Mouse (Mus musculus) liver, embryonic 15.5 days (tissue): ENCODE data around the gene Npw. TPM values are rescaled to one million over a fixed set of nuclear protein-coding genes. Genes with fewer than 3 reads are reported as not detected.
"Not testable (repeated sequence)": the region's sequence is repeated elsewhere in the genome, so short reads cannot be mapped to it uniquely, and the experiment has no call there.

ENCODE experiments used
- ATAC-seq: fragments of 200-750 bp; cut with Nextera tagmentation; 2 replicates; pipeline ENCODE4 v1.8.0; 2017; ENCODE audit warnings: moderate number of reproducible peaks, mild to moderate bottlenecking, moderate library complexity; ENCODE audit not compliant: insufficient read depth
- H3K27ac ChIP-seq: fragments of 300-500 bp; sonication (generic); replicated peaks from 2 replicates; pipeline ENCODE4 v1.5.1; 2015; ENCODE audit warnings: mild to moderate bottlenecking, inconsistent platforms
- H3K27me3 ChIP-seq: fragments of 300-500 bp; sonication (generic); 2 replicates; pipeline ENCODE4 v1.6.1; 2015; ENCODE audit warnings: mild to moderate bottlenecking, inconsistent platforms
- H3K36me3 ChIP-seq: fragments of 300-500 bp; sonication (generic); replicated peaks from 2 replicates; pipeline ENCODE4 v1.6.1; 2015; ENCODE audit warnings: moderate library complexity, mild to moderate bottlenecking, inconsistent platforms
- H3K4me1 ChIP-seq: fragments of 300-500 bp; sonication (generic); replicated peaks from 2 replicates; pipeline ENCODE4 v1.6.1; 2015; ENCODE audit warnings: inconsistent platforms
- H3K4me2 ChIP-seq: fragments of 300-500 bp; sonication (generic); 2 replicates; pipeline ENCODE4 v1.6.1; 2015; ENCODE audit warnings: moderate library complexity, mild to moderate bottlenecking, inconsistent platforms
- H3K4me3 ChIP-seq: fragments of 300-500 bp; sonication (generic); replicated peaks from 2 replicates; pipeline ENCODE4 v1.5.1; 2015; ENCODE audit warnings: mild to moderate bottlenecking, inconsistent platforms
- H3K9ac ChIP-seq: fragments of 300-500 bp; sonication (generic); 2 replicates; pipeline ENCODE4 v1.6.1; 2015; ENCODE audit warnings: moderate library complexity, mild to moderate bottlenecking, inconsistent platforms
- H3K9me3 ChIP-seq: fragments of 300-500 bp; sonication (generic); replicated peaks from 2 replicates; pipeline ENCODE4 v1.6.1; 2016; ENCODE audit warnings: inconsistent platforms
- WGBS: fragments of 180-500 bp; shearing (Covaris S2); methylation state at CpG from one replicate; pipeline ENCODE4 v1.1.7; 2015; ENCODE audit warnings: mixed read lengths; ENCODE audit not compliant: insufficient replicate concordance; 5-methylcytosine and 5-hydroxymethylcytosine counted together
- polyA plus RNA-seq: library from polyadenylated mRNA; unstranded; fragments of >200 nt; fragmentation: Nextera tagmentation; extraction: Ambion mirVana; gene quantifications from 2 replicates; pipeline ENCODE4 v1.2.1, GENCODE M21; 2015

The Npw gene
- polyA plus RNA-seq, 1 experiment from 2014 or later = 0.30 TPM

DNA sequence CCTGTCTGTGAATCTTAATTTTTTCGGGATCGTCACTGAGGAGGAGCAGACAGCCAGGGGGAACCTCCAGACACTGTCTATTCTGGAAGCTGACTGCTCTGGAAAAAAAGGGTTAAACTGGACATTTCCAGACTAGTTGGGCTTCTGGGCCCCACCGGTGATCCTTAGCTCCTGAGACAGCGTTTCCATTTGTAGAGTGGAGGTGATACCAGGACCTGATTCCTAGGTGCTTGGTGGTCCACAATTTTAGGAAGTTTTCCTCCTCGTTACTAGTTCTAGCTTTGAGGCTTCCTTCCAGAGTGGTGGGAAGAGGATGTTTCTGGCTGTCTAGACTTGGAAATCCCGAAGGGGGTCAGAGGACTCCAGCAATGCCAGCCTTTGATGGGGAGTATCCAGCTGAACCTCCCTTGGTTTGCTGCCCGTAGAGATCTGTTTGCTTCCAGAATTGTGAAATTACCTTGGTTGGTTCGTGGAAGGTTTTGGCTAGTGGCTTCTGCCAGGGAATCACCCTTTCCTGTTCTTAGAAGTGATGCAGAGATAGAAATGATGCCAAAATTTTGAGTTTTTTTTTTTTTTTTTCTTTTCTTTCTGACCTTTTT is 12.1 kb upstream of the Npw start:
- WGBS = 2% methylated on average over 8 of the region's 8 CpGs
- ATAC-seq = no peak
- Histone ChIP-seq H3K4me1 (peaks cover 66% of the 10 kb centered on the region), H3K36me3 (0 out of 2 replicates have a peak, but pooled peaks cover 3% of the 10 kb centered on the region), H3K9ac (peak overlapping the region; percentile 94), H3K4me2 (peak overlapping the region; percentile 89), H3K27me3 (0 out of 2 replicates have a peak, but pooled peaks cover 5% of the 10 kb centered on the region), H3K9me3 (no peaks in the 10 kb centered on the region), H3K27ac (peak overlapping the region; percentile 88), H3K4me3 (peak overlapping the region; percentile 92)

DNA sequence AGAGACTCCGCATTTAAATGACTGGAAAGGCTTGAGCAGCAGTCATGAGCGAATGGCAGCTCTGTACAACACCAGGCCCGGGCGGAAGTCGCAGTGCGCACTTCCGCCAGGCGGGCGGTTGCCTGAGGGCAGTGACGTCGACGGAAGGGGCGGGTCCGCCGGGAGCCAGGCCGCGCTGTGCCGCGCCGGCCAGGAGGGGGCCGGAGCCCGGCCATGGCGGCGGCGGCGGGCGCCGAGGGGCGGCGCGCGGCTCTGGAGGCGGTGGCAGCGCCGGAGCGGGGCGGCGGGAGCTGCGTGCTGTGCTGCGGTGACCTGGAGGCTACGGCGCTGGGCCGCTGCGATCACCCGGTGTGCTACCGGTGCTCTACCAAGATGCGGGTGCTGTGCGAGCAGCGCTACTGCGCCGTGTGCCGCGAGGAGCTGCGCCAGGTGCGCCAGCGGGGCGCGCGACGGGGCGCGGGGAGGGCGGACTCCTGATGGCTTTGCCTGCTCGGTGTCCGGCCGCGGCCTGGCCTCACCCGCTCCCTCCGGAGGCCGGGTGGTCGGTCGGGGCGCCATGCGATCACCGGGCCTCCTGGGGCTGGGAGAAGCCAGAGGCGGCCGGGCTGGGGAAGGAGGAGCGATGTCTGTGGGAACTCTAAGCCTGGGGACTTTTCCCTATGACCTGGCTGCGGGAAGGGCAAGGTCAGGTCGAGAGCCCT is 11.4 kb upstream of the Npw start, which contains the start of gene Zfp598:
Zfp598 (plus strand) TSS at position 143 of the 701 bp plus-strand sequence.
- WGBS = under 1% methylated on average over 79 of the region's 80 CpGs
- Histone ChIP-seq H3K9me3 (no peaks in the 10 kb centered on the region), H3K9ac (peak within 1 kb of the TSS; percentile 94), H3K27me3 (peaks cover 5% of the 10 kb centered on the region; the same call in 1 of the 2 replicates), H3K4me1 (peaks cover 64% of the 10 kb centered on the region), H3K36me3 (0 out of 2 replicates have a peak, but pooled peaks cover 3% of the 10 kb centered on the region), H3K4me2 (peak within 1 kb of the TSS; percentile 89), H3K27ac (peak within 1 kb of the TSS; percentile 88), H3K4me3 (peak within 1 kb of the TSS; percentile 92)
- peak; percentile 95 for ATAC-seq

DNA sequence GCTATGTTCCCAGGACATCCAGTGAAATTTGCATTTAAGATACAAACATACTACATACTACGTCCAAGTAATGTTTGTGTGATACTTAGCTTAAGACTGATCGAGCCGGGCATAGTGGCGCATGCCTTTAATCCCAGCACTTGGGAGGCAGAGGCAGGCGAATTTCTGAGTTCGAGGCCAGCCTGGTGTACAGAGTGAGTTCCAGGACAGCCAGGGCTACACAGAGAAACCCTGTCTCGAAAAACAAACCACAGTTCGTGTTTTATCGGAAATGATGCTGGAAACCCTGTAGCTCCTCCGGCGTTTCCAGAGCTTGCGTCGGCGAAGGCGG is 10.9 kb upstream of the Npw start:
- not testable (repeated sequence) for ATAC-seq, H3K9me3 ChIP-seq, H3K36me3 ChIP-seq, H3K27me3 ChIP-seq
- H3K27ac ChIP-seq = peak overlapping the region; percentile 88
- 5% methylated on average over 15 of the region's 15 CpGs for WGBS
- H3K4me3 ChIP-seq = peak overlapping the region; percentile 92
- 0 out of 2 replicates have a peak overlapping the region, but pooled peaks have one; percentile 94 for H3K9ac ChIP-seq
- peaks cover 59% of the 10 kb centered on the region for H3K4me1 ChIP-seq
- peak overlapping the region; percentile 89 for H3K4me2 ChIP-seq

DNA sequence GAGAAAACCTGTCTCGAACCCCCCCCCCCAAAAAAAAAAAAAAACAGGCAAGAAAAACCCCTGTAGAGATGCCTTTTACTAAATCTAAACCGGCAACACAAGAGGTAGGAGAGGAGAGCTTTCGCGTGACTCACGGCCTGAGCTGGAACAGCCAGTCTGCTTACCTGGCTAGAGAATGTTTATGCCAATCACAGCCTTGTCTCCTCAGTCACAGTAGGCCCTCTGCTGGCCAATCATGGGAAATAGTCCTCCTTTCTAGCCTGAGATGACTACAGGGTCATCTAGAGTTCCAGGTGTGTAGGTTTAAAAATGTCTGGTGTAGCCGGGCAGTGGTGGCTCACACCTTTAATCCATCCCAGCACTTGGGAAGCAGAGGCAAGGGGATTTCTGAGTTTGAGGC is 9.2 kb upstream of the Npw start:
- WGBS = 17% methylated on average over 6 of the region's 6 CpGs
- H3K36me3 ChIP-seq = no peaks in the 10 kb centered on the region
- peaks cover 5% of the 10 kb centered on the region; the same call in 1 of the 2 replicates for H3K27me3 ChIP-seq
- H3K9ac ChIP-seq = no peak overlapping the region
- no peak overlapping the region for H3K27ac ChIP-seq
- H3K4me2 ChIP-seq = no peak overlapping the region
- no peaks in the 10 kb centered on the region for H3K9me3 ChIP-seq
- H3K4me3 ChIP-seq = no peak overlapping the region
- peaks cover 44% of the 10 kb centered on the region for H3K4me1 ChIP-seq
- no peak for ATAC-seq

DNA sequence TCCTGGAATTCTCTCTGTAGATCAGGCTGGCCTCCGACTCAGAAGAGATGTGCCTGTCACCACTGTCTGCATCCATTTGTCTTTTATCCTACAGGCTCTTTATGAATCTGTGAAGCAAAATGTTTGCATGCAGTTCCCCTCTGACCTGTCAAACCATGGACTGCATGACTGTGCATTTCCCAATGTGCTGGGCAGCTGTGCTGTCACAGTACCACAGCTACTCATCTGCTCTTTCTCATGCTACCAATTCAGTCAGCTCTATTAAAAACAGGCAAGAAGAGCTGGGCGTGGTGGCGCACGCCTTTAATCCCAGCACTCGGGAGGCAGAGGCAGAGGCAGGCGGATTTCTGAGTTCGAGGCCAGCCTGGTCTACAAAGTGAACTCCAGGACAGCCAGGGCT is 8.8 kb upstream of the Npw start:
- H3K9me3 ChIP-seq, H3K4me2 ChIP-seq, H3K4me3 ChIP-seq, H3K27ac ChIP-seq, ATAC-seq, H3K36me3 ChIP-seq, H3K27me3 ChIP-seq, H3K9ac ChIP-seq: not testable (repeated sequence)
- WGBS = 55% methylated on average over 7 of the region's 7 CpGs
- peaks cover 40% of the 10 kb centered on the region for H3K4me1 ChIP-seq

DNA sequence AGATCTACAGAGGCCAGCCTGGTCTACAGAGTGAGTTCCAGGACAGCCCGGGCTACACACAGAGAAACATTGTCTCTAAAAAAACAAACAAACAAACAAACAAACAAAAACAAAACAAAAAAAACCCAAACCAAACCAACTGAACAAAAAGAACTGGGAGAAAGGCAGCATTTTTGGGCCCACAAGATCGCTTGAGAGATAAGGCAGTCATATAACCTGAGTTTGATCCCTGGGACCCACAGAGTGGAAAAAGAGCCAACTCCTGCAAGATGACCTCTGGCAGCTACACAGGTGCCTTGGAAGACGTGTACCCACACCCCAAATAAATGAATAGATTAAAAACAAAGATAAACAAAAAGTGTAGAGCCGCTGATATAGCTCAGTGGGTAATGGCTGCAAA is 3.3 kb downstream of the Npw start:
- Histone ChIP-seq H3K4me1 (peaks cover 26% of the 10 kb centered on the region), H3K9me3 (no peaks in the 10 kb centered on the region), H3K4me2 (no peak overlapping the region), H3K4me3 (no peak overlapping the region), H3K27ac (no peak overlapping the region), H3K9ac (no peak overlapping the region), H3K27me3 (peaks cover 81% of the 10 kb centered on the region), H3K36me3 (no peaks in the 10 kb centered on the region)
- ATAC-seq = no peak
- 60% methylated on average over 4 of the region's 4 CpGs for WGBS

DNA sequence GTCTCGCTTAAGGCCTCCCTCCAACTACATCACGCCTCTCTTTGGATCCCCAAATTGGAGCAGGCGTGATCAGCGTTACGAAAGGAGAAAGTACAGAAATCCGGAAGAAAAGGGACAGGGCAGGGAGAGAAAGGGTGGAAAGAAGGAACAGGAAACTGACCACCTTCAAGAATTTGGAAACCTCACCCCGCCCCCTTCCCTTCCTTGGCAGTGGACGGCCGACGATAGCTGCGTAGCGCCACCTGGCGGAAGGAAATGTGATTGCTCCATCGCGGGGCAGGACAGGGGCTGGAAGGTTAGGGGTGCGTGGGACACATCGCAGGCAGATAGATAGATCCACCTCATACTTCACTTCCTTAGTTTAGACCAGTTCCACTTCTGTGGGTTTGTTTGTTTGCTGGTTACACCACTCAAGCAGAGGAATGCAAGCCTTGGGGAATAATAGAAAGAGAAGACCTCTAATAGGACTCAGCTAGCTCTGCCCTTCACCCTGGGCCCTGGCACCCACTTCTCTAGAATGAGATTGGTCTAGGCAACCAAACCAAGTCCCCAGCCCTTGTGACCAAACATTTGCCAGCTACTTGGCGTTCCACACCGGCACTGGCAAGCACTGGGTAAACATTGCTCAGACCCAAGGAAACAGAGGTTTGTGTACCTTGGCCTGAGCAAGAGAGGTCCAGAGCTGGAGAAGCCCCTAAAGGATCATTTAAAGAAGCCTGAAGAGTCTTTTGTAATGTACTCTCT is 4.1 kb downstream of the Npw start:
- Histone ChIP-seq H3K4me1 (peaks cover 32% of the 10 kb centered on the region), H3K4me2 (peak overlapping the region; percentile 57), H3K27me3 (peaks cover 81% of the 10 kb centered on the region), H3K27ac (no peak overlapping the region), H3K4me3 (no peak overlapping the region; the same call in 1 of the 2 replicates), H3K9ac (no peak overlapping the region), H3K36me3 (no peaks in the 10 kb centered on the region), H3K9me3 (no peaks in the 10 kb centered on the region)
- 0 out of 2 replicates have a peak, but pooled peaks have one; percentile 24 for ATAC-seq
- 6% methylated on average over 19 of the region's 19 CpGs for WGBS

DNA sequence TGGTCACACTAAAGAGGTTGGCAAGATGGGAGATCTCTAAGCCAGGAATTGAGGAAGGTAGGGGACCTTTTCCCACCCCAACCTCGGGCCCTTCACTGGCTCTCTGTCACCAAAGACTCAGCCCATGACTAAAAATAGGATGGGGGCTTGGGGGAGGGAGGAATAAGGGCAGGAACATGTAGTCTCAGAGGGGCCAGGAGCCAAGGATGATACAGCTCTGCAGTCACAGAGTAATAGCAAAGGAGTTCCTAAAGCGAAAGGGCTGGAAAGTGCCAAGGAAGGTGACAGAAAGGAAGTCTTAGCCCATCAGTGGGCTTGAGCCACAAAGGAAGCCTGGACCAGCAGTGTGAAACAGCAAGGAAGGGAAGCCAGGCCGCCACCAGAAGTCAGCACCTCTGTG is 6.4 kb downstream of the Npw start:
- no peaks in the 10 kb centered on the region for H3K36me3 ChIP-seq
- no peak overlapping the region for H3K4me3 ChIP-seq
- H3K4me2 ChIP-seq = no peak overlapping the region
- H3K4me1 ChIP-seq = peaks cover 30% of the 10 kb centered on the region
- no peak overlapping the region for H3K9ac ChIP-seq
- 38% methylated on average over 3 of the region's 3 CpGs for WGBS
- H3K27me3 ChIP-seq = peaks cover 77% of the 10 kb centered on the region
- ATAC-seq = no peak
- H3K27ac ChIP-seq = no peak overlapping the region
- H3K9me3 ChIP-seq = no peaks in the 10 kb centered on the region

DNA sequence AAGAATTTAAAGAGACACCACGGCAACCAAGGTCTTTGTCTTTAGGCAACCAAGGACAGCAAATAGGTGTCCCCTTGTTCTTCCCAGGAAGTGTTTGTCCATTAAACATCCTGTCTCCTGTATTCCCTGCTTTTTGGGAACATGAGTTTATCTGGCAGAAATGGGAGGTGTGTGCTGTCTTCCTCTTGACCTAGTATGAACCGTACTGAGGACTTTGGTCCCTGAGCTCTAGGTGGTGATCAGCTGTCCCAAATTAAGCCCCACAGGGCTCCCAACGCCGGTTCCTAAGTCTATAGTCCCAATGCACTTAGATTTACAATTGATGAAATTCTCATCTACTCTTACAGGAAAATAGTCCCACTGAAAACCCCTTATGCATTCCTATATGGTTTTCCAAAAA is 7.5 kb downstream of the Npw start:
- peak overlapping the region; percentile 76; the same call in 1 of the 2 replicates for H3K4me2 ChIP-seq
- H3K9ac ChIP-seq = no peak overlapping the region
- no peak for ATAC-seq
- H3K9me3 ChIP-seq = no peaks in the 10 kb centered on the region
- no peak overlapping the region for H3K27ac ChIP-seq
- peaks cover 69% of the 10 kb centered on the region for H3K27me3 ChIP-seq
- peaks cover 30% of the 10 kb centered on the region for H3K4me1 ChIP-seq
- 56% methylated on average over 4 of the region's 4 CpGs for WGBS
- H3K36me3 ChIP-seq = no peaks in the 10 kb centered on the region
- no peak overlapping the region for H3K4me3 ChIP-seq

DNA sequence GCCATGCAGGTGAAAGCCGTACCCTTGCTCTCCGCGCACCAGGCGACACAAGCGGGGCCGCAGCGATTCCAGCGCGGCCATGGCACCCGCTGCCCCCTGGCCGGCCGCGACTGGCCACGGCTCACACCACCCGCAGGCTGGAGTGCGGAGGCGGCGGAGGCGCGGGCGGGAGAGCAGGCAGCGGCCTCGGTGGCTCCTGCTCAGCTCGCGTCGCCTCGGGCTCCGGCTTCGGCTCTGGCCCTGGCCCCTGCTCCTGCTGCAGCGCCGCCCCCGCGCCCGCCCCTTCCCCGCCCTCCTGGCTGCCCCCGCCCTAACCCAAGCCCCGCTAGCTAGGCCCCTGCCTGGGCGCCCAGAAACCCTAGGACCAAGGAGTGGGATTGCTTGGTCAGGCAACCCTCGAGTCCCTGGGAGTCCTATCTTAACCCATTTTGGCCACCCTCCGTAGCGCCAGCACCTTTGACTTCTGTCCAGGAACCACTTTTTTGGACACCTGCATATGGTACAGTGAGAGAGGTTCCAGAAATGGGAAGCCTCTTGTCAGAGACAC is 8.1 kb downstream of the Npw start, which contains the start of gene Slc9a3r2:
Slc9a3r2 (minus strand) TSS at position 258 of the 547 bp plus-strand sequence.
- ATAC-seq = peak; percentile 60
- H3K27me3 ChIP-seq = peaks cover 67% of the 10 kb centered on the region
- under 1% methylated on average over 40 of the region's 41 CpGs for WGBS
- H3K4me1 ChIP-seq = peaks cover 35% of the 10 kb centered on the region
- peak within 1 kb of the TSS; percentile 76 for H3K4me2 ChIP-seq
- peak within 1 kb of the TSS; percentile 59 for H3K4me3 ChIP-seq
- peak within 1 kb of the TSS; percentile 47; the same call in 1 of the 2 replicates for H3K9ac ChIP-seq
- no peaks in the 10 kb centered on the region for H3K9me3 ChIP-seq
- 0 out of 2 replicates have a peak within 1 kb of the TSS, but pooled peaks have one; percentile 6 for H3K27ac ChIP-seq
- H3K36me3 ChIP-seq = no peaks in the 10 kb centered on the region
